Mouse (Mus musculus) forebrain, embryonic 11.5 days (tissue): ENCODE measurements at regions not wholly inside any gene's neighbourhood (a gene's known extent, or its start where the extent isn't known, plus 50 kb on each side); places are given as distances from the start of the nearest gene placed in this dataset.

ENCODE experiments used
- ATAC-seq: fragments of 200-750 bp; cut with Nextera tagmentation; replicated peaks from 2 replicates; pipeline ENCODE4 v1.8.0; 2017; ENCODE audit warnings: moderate TSS enrichment; ENCODE audit not compliant: low FRiP score
- DNase-seq: peaks from one replicate; pipeline ENCODE4 v3.0.0-alpha.2; 2017; ENCODE audit warnings: low spot score
- H3K27ac ChIP-seq: fragments of 300-500 bp; sonication (generic); 2 replicates; pipeline ENCODE4 v1.5.1; 2014; ENCODE audit warnings: low read depth, low read length
- H3K27me3 ChIP-seq: fragments of 300-500 bp; sonication (generic); 2 replicates; pipeline ENCODE4 v1.6.1; 2014; ENCODE audit warnings: mild to moderate bottlenecking, low read length, mixed read lengths; ENCODE audit not compliant: control insufficient read depth, insufficient read depth
- H3K36me3 ChIP-seq: fragments of 300-500 bp; sonication (generic); 2 replicates; pipeline ENCODE4 v1.6.1; 2014; ENCODE audit warnings: mild to moderate bottlenecking, low read length, moderate library complexity, mixed read lengths; ENCODE audit not compliant: control insufficient read depth, insufficient read depth
- H3K4me1 ChIP-seq: fragments of 300-500 bp; sonication (generic); replicated peaks from 2 replicates; pipeline ENCODE4 v1.6.1; 2014; ENCODE audit warnings: low read length, mixed read lengths; ENCODE audit not compliant: control insufficient read depth, insufficient read depth
- H3K4me2 ChIP-seq: fragments of 300-500 bp; sonication (generic); 2 replicates; pipeline ENCODE4 v1.6.1; 2014; ENCODE audit warnings: low read depth, mild to moderate bottlenecking, low read length, moderate library complexity, mixed read lengths; ENCODE audit not compliant: severe bottlenecking
- H3K4me3 ChIP-seq: fragments of 300-500 bp; sonication (generic); 2 replicates; pipeline ENCODE4 v1.5.1; 2014; ENCODE audit warnings: low read depth, low read length
- H3K9ac ChIP-seq: fragments of 300-500 bp; sonication (generic); 2 replicates; pipeline ENCODE4 v1.6.1; 2014; ENCODE audit warnings: low read length
- H3K9me3 ChIP-seq: fragments of 300-500 bp; sonication (generic); 2 replicates; pipeline ENCODE4 v1.6.1; 2016; ENCODE audit warnings: low read length, mixed read lengths; ENCODE audit not compliant: control insufficient read depth
- WGBS: fragments of 180-500 bp; shearing (Covaris S2); extraction: QIAGEN DNeasy Blood & Tissue Kit; methylation state at CpG from one replicate; pipeline ENCODE4 v1.1.7; 2014; 5-methylcytosine and 5-hydroxymethylcytosine counted together

DNA sequence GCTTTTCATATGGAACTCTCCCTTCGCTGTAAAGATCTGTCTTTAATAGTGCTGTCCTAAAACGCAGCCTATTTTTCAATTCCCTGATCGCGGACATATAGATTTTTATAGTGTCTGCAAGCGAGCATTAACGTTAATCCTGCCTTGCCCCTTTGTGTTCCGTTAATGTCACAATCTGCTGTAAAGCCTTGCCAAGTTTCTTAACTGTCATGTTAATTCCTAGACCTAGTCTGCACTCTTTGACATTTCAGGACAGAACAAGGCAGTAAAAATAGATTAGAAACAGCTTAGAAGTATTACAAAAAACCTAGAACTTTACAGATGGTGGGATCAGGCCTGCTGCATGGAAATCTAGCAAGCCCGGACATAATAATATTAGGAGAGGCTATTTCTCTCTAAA, 410.6 kb downstream of the Zfp536 start:
- H3K4me3 ChIP-seq = no peak overlapping the region
- peak overlapping the region; percentile 41; the same call in 1 of the 2 replicates for H3K4me2 ChIP-seq
- H3K9ac ChIP-seq = peak overlapping the region; percentile 27; the same call in 1 of the 2 replicates
- no peaks in the 10 kb centered on the region for H3K27me3 ChIP-seq
- no peak for ATAC-seq
- H3K27ac ChIP-seq = peak overlapping the region; percentile 93
- H3K4me1 ChIP-seq = peaks cover 16% of the 10 kb centered on the region
- no peaks in the 10 kb centered on the region for H3K36me3 ChIP-seq
- 15% methylated on average over 8 of the region's 8 CpGs for WGBS
- H3K9me3 ChIP-seq = no peaks in the 10 kb centered on the region
- no peak for DNase-seq

GRCm38 (mm10) chr7:37363629-37364175, 409.7 kb downstream of the Zfp536 start:
- H3K4me3 ChIP-seq = no peak overlapping the region
- no peaks in the 10 kb centered on the region for H3K27me3 ChIP-seq
- ATAC-seq (peak; percentile 77), DNase-seq (no peak)
- 3% methylated on average over 10 of the region's 10 CpGs for WGBS
- H3K9ac ChIP-seq = no peak overlapping the region
- H3K27ac ChIP-seq = peak overlapping the region; percentile 93
- no peaks in the 10 kb centered on the region for H3K9me3 ChIP-seq
- no peaks in the 10 kb centered on the region for H3K36me3 ChIP-seq
- H3K4me2 ChIP-seq = peak overlapping the region; percentile 36; the same call in 1 of the 2 replicates
- peaks cover 16% of the 10 kb centered on the region for H3K4me1 ChIP-seq

- H3K9ac ChIP-seq = no peak overlapping the region
- H3K27ac ChIP-seq = peak overlapping the region; percentile 76
- no peak for DNase-seq
- no peaks in the 10 kb centered on the region for H3K27me3 ChIP-seq
- H3K4me2 ChIP-seq = peak overlapping the region; percentile 36
- H3K36me3 ChIP-seq = no peaks in the 10 kb centered on the region
- peak; percentile 45 for ATAC-seq
- peaks cover 16% of the 10 kb centered on the region for H3K4me1 ChIP-seq
- H3K9me3 ChIP-seq = no peaks in the 10 kb centered on the region
- H3K4me3 ChIP-seq = no peak overlapping the region
- 5% methylated on average over 9 of the region's 9 CpGs for WGBS
Observed at GRCm38 (mm10) chr7:37364221-37364620, 409.2 kb downstream of the Zfp536 start.

GRCm38 (mm10) chr7:37366006-37366405, 407.4 kb downstream of the Zfp536 start:
- no peaks in the 10 kb centered on the region for H3K36me3 ChIP-seq
- DNase-seq (no peak), ATAC-seq (no peak)
- no peak overlapping the region for H3K4me3 ChIP-seq
- H3K4me2 ChIP-seq = no peak overlapping the region
- H3K27ac ChIP-seq = no peak overlapping the region
- H3K9me3 ChIP-seq = no peaks in the 10 kb centered on the region
- peaks cover 14% of the 10 kb centered on the region for H3K4me1 ChIP-seq
- H3K9ac ChIP-seq = no peak overlapping the region
- WGBS = 93% methylated on average over 19 of the region's 19 CpGs
- no peaks in the 10 kb centered on the region for H3K27me3 ChIP-seq

GRCm38 (mm10) chr7:37369698-37370097, 403.7 kb downstream of the Zfp536 start:
- Histone ChIP-seq H3K9ac (no peak overlapping the region), H3K4me3 (no peak overlapping the region), H3K27ac (no peak overlapping the region), H3K36me3 (no peaks in the 10 kb centered on the region), H3K9me3 (no peaks in the 10 kb centered on the region), H3K27me3 (no peaks in the 10 kb centered on the region), H3K4me1 (no peaks in the 10 kb centered on the region; the same call in 1 of the 2 replicates), H3K4me2 (no peak overlapping the region)
- DNase-seq (peak; percentile 76), ATAC-seq (no peak)
- WGBS = 40% methylated on average over 4 of the region's 4 CpGs

GRCm38 (mm10) chr7:37373864-37374263, 399.6 kb downstream of the Zfp536 start:
- Histone ChIP-seq H3K9ac (no peak overlapping the region), H3K4me2 (no peak overlapping the region; the same call in 1 of the 2 replicates), H3K9me3 (no peaks in the 10 kb centered on the region), H3K36me3 (no peaks in the 10 kb centered on the region), H3K4me1 (peaks cover 15% of the 10 kb centered on the region), H3K27me3 (no peaks in the 10 kb centered on the region), H3K27ac (no peak overlapping the region), H3K4me3 (no peak overlapping the region)
- 11% methylated on average over 11 of the region's 11 CpGs for whole genome bisulfite sequencing
- DNase-seq = peak; percentile 87
- peak; percentile 50; the same call in 1 of the 2 replicates for ATAC-seq

DNA sequence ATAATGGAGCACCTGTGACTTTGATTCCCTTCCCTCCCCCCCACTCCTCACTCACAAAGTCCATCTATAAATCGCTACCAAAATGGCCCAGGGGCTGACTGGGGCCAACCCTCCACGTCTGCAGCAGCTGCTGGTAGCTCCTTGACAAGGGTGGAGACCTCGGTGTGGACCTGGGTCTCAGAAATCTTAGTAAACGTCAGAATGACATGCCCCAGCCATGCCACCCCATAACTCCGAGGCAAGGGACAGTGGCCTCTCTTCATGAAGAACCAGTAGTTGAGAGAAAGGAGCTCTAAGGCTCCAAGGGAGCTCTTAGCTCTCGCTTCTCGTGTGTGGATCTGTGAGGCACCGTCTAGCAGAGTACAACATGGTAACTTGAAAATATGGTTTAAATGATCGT, 398.4 kb downstream of the Zfp536 start:
- peaks cover 15% of the 10 kb centered on the region for H3K4me1 ChIP-seq
- DNase-seq = no peak
- H3K9me3 ChIP-seq = no peaks in the 10 kb centered on the region
- ATAC-seq = peak; percentile 32; the same call in 1 of the 2 replicates
- no peak overlapping the region for H3K27ac ChIP-seq
- H3K36me3 ChIP-seq = no peaks in the 10 kb centered on the region
- 43% methylated on average over 9 of the region's 9 CpGs for WGBS
- H3K9ac ChIP-seq = no peak overlapping the region
- H3K4me3 ChIP-seq = no peak overlapping the region
- H3K27me3 ChIP-seq = no peaks in the 10 kb centered on the region
- no peak overlapping the region for H3K4me2 ChIP-seq

DNA sequence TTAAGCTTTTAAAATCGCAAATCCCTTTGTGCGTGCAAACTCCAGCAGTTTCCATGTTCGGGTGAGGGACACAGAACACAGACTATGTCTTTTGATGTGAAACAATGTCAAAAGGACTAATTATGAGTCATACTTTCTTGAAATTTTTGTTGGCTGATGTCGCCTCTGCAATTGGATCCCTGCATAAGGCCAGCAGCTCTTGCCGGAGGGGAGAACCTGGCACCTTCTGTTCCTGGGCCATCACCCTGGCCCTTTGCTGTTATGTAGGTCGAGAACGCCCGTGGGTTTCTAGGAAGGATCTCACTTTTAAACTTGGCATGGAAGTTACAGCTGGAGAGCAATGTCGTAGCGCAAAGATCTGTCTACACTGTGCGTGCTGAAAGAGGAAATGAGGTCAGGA, 397.9 kb downstream of the Zfp536 start:
- WGBS = 55% methylated on average over 11 of the region's 11 CpGs
- H3K36me3 ChIP-seq = no peaks in the 10 kb centered on the region
- no peak overlapping the region; the same call in 1 of the 2 replicates for H3K9ac ChIP-seq

GRCm38 (mm10) chr7:37376207-37376606, 397.2 kb downstream of the Zfp536 start:
- H3K9me3 ChIP-seq = no peaks in the 10 kb centered on the region
- H3K9ac ChIP-seq = peak overlapping the region; percentile 23; the same call in 1 of the 2 replicates
- WGBS = 6% methylated on average over 6 of the region's 6 CpGs
- H3K27me3 ChIP-seq = no peaks in the 10 kb centered on the region
- no peaks in the 10 kb centered on the region for H3K36me3 ChIP-seq
- no peak overlapping the region for H3K27ac ChIP-seq
- H3K4me3 ChIP-seq = no peak overlapping the region
- no peak for ATAC-seq
- peaks cover 15% of the 10 kb centered on the region for H3K4me1 ChIP-seq
- 0 out of 2 replicates have a peak overlapping the region, but pooled peaks have one; percentile 15 for H3K4me2 ChIP-seq
- no peak for DNase-seq

More for the DNA sequence above, 397.9 kb downstream of the Zfp536 start:
- ATAC-seq (no peak), DNase-seq (no peak)
- H3K4me3 ChIP-seq = no peak overlapping the region
- H3K4me2 ChIP-seq = no peak overlapping the region
- H3K9me3 ChIP-seq = no peaks in the 10 kb centered on the region
- H3K27me3 ChIP-seq = no peaks in the 10 kb centered on the region
- no peak overlapping the region for H3K27ac ChIP-seq
- peaks cover 15% of the 10 kb centered on the region for H3K4me1 ChIP-seq
